Mouse (Mus musculus) kidney, postnatal 25 days (tissue): ENCODE results near the gene Lamc2.

ENCODE experiments used
- DNase-seq, 2 experiments: peaks; one replicate each; pipeline ENCODE4 v3.0.0; 2021; ENCODE audit warnings: mixed read lengths in 2 of 2

Gene Lamc2

GRCm38 (mm10) chr1:153174801-153175200 lies 11.4 kb downstream of the Lamc2 start:
- DNase-seq: peak; percentile 86 to 89

DNA sequence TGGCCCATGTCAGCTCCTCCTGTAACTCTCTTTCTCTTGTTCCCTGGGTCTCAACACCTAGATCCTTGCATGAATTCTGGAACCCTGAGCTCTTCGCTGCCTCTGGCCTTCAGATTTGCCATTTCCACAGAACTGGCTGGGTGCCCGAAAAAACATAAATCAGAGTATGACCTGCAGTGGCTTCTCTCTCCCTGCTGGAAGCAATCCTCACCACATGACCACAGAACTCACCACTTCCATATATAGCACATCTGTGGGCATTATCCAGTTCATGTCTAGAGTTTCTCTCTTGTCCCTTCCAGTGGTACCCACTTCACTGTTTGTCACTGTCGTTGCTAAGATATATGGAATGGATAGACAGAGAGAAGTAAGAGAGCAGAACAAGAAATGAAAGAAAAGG lies 13.0 kb downstream of the Lamc2 start:
- DNase-seq: peak; percentile 48 to 70

GRCm38 (mm10) chr1:153172291-153172731 lies 13.9 kb downstream of the Lamc2 start:
- peak in 1 of 2 experiments; percentile 16 for DNase-seq

- no peak for DNase-seq
Measured at GRCm38 (mm10) chr1:153171011-153171410, 15.2 kb downstream of the Lamc2 start.

GRCm38 (mm10) chr1:153168293-153168692 lies 18.0 kb downstream of the Lamc2 start:
- no peak for DNase-seq

GRCm38 (mm10) chr1:153163831-153164230 lies 22.4 kb downstream of the Lamc2 start:
- DNase-seq: no peak

DNA sequence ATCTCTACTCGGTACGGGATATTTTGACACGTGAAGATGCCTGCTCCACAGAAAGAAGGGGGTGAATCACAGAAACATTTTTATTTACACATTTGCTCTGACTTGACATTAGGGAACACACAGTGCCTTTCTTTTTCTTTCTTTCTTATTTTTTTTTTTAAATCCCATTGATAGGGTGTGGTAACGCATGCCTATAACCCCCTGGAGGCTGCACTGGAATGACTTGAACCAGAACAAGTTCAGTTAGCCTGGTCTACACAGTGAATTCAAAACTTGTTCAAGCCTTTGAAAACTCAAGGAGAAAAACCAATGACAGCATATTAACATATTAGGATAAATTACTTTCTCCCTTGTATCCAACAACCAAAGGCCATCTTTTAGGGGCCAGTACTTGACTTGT lies 27.1 kb downstream of the Lamc2 start:
- DNase-seq: no peak

DNA sequence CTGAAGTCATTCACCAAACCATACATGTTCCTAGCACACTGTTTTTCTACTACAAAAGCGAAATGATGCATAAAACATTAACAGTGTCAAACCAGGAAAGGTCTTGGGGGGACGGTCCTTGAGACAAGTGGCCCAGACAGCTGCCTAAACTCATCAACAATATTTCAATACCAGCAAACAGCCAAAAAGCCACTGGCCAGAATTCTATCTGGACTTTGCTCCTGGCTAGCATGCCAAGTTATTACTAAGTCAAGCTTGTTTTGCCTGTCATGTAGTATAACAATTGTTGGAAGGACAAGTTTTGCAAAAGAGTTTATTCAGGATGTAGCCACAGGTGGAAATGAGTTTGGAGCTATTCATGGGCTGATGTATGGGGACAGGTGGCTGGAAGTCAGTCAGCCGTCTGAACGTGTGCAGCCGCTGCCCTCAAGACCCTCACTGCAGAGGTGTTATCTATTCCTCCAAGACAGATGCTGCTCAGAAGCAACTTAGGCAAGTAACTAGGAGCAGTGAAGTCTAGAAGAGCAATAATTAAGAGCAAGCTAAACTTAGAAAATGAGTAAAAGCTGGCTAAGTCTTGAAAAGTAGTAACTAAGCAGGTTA lies 29.1 kb downstream of the Lamc2 start:
- peak in 1 of 2 experiments; percentile 30 for DNase-seq

DNA sequence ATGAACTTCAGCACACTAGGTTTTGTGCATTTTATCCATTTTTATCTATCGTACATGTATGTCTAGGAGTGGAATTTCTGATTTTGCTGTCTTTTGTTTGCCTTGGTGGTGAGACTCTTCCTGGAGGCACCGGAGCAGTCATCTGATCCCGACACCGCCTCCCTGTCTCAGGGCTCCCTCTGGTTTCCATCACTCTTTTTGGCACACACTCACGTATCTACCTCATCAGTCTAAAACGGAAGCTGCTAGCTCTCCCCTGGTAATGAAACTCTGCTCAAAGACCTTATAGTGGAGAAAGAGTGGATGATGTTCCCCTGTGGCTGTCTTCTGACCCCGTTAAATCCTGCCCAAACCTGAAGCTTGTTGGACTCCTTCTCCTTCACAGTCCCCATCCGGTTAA lies 30.9 kb downstream of the Lamc2 start:
- no peak for DNase-seq

DNA sequence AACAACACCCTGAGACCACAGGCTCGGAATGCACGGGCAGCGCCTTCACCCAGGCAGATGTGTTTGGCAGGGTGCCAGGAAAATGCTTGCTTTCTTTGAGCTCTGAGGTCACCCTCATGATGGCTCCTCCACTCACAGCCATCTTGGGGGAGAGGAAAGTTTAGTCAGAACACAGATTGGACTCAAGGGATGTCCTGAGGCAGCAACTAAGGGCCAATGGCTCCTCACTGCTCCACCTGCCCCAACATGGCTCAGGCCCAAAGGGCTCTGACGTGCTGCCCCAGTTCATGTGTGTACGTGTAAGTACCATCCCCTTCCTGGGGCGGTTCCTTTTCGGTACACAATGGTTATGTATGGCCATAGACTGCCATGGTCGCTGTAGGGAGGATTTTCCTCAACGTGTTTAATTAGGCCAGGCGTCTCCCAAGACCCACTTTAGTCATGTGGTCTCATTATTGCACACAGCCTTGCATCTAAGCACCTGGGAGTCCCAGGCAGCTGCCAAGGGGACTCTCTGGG lies 32.6 kb downstream of the Lamc2 start:
- peak; percentile 42 to 57 for DNase-seq

- DNase-seq: peak; percentile 51 to 53
Measured at GRCm38 (mm10) chr1:153152594-153152993, 33.7 kb downstream of the Lamc2 start.

- no peak for DNase-seq
Measured at GRCm38 (mm10) chr1:153145791-153146190, 40.5 kb downstream of the Lamc2 start.

GRCm38 (mm10) chr1:153144021-153144420 lies 42.2 kb downstream of the Lamc2 start:
- no peak for DNase-seq

DNA sequence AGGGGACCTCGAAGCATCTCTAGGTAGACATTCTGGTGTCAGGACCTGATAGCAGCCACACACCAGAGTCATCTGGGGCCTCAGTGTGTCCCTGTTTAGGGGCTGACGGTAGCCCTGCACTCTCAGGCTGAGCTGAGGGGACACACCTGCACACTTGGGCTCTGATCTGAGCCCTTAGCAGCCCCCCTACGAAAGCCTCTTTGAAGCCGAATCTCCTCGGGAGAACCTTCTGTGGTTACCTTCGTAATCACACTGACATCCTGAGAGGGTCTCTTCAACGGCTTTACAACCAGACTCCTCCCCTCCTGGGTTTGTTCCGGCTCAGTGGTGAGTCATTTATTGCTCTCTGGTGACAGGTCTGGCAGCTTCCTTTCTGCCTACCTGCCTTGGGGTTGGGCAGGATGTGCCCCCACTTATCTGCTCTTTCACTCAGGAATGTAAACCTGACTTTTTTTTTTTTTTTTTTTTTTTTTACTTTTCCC lies 45.5 kb downstream of the Lamc2 start:
- DNase-seq: no peak

DNA sequence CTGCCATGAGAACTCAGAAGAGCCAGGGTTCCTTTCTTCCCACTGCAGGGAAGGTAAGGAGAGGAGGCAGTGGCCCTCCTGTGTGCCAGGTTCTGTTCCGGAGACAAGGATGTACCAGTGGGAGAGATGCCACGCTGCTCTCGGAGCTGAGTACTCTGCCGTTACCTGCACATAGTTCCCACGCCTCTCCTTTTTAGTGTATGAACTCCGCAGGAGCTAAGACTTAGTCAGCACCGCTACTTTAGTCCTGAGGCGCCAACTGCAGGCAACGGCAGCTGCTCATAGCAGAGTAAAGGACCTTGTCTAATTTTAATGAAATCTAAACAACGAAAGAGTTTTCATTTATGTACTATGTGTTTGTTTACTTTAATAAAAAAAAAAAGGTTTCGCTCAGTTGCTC lies 46.0 kb downstream of the Lamc2 start:
- no peak for DNase-seq

- no peak for DNase-seq
Measured at GRCm38 (mm10) chr1:153139635-153140034, 46.6 kb downstream of the Lamc2 start.

DNA sequence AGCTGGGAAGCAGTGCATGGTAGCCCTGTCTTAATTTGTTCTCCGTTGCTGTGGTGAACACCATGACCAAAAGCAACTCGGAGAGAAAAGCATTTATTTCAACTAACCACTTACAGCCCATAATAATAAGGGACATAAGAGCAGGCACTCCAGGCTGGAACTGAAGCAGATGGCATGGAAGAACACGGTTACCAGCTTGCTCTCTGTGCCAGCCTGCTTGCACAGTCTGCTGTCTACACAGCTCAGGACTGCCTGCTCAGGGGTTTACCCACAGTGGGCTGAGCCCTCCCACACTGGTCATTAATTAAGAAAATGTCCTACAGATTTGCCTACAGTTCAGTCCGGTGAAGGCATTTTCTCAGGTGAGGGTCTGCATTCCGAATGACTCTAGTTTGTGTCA lies 47.8 kb downstream of the Lamc2 start:
- DNase-seq: no peak

DNA sequence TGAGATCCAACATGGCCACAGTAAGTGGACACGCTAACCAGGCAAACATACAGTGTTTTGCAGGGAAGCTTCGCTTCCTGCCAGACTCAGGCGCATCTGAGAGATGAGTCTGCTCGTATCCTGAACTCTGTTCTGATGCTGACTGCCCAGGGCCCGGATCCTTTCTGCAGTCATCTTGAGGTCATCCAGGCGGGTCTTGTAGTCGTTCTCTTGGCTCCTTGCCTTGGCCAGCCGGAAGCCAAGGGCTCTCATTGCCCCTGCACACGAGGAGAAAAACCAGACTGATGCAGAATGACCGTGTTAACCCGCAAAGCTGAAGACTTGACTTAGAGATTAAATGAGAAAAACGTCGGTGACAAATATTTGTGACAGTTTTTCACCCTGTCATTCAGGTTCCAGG lies 49.6 kb downstream of the Lamc2 start:
- DNase-seq: peak; percentile 46 to 65

DNA sequence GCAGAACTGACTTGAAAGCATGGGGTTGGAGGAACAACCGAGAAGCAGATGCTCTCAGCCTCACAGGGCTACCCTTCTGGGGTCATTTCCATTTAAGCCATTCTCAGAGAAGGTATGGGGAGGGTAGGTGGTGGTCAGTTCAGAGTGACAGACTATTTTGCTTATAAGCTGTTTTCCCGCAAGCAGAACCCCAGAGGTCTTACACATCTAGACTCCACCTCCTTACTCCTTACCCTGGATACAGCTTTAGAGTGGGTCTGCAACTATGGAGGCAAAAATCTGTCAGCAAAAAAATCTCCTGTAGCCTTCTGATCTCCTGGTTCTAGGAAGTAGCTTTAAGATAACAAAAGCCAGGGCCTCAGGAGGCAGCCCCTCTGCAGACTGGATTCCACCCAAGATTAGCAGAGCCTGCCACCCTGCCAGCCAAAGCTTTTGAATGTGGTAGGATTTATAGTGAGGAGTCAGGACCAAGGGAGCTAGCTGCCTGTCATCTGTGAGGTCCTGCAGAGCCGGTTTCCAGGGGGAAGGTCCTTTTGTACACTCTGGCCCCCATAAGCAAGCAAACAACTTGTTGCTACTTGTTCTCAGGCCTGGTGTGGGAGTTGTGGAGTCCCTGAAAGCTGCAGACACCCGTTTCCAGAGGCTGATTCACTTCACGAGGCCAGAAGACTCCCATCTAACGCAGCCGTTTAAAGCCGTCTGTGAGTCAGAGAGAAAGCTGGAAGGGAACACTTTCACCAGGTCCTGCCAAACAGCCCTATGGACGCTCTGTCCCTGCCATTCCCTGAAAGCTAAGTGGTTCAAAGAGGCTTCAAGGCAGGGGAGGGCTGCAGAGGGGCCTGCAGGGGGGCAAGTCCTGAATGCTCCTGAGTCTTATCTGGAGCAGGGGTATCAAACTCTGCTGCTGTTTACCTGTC lies 52.1 kb downstream of the Lamc2 start:
- no peak for DNase-seq

GRCm38 (mm10) chr1:153129992-153130713 lies 56.1 kb downstream of the Lamc2 start:
- peak in 1 of 2 experiments; percentile 41 for DNase-seq

- no peak for DNase-seq
Measured at GRCm38 (mm10) chr1:153128780-153129179, 57.5 kb downstream of the Lamc2 start.

GRCm38 (mm10) chr1:153127622-153128021 lies 58.6 kb downstream of the Lamc2 start:
- no peak for DNase-seq
